Mouse (Mus musculus): ENCODE measurements around the gene Ankrd12. TPM values are rescaled to one million over a fixed set of nuclear protein-coding genes. Genes with fewer than 3 reads are reported as not detected.

The Ankrd12 gene
- total RNA-seq, 2 experiments from 2014 or later, result 110 to 119 TPM

Other genes with a start within 250 kb of the Ankrd12 start
- gene Ralbp1, start 191.3 kb downstream of the Ankrd12 start, total RNA-seq (2021), result 10 to 100 TPM; 34.3 to 35.6 TPM
- gene Twsg1, start 125.9 kb downstream of the Ankrd12 start, total RNA-seq (2021), result 10 to 100 TPM; 25.6 to 27.4 TPM
- 100 to 1,000 TPM; 246 to 254 TPM for gene Ndufv2, start 24.5 kb upstream of the Ankrd12 start, total RNA-seq (2021)
- gene Washc1, start 34.5 kb upstream of the Ankrd12 start, total RNA-seq (2021), result 10 to 100 TPM; 51.5 to 52.9 TPM
- 1 to 10 TPM; 3.6 to 3.9 TPM for gene Ddx11, start 46.4 kb upstream of the Ankrd12 start, total RNA-seq (2021)